Mouse (Mus musculus): ENCODE results near the gene Ehd3.

The Ehd3 gene
- long read RNA-seq, experiment 1, transcript Ehd3-201 (6 exons, 3,659 nt): major isoform, 124 of 139 reads
- long read RNA-seq, experiment 1, partial matches to known transcripts: 12 of 139 reads
- long read RNA-seq, experiment 1, other reads (novel, unspliced or antisense): 0 of 139 reads
- long read RNA-seq, experiment 2, transcript Ehd3-201 (6 exons, 3,659 nt): major isoform, 170 of 186 reads
- long read RNA-seq, experiment 2, partial matches to known transcripts: 4 of 186 reads
- long read RNA-seq, experiment 2, other reads (novel, unspliced or antisense): 11 of 186 reads

GRCm38 (mm10) chr17:73803521-73804184, at the start of gene Ehd3:
TSS of gene Ehd3 (plus strand) at chr17:73804134.
- intact Hi-C loops (cut with DNase I): loop anchor here (2.0 kb wide), 1 partner anchor 77 kb away; no protein-coding TSS in a partner anchor

- intact Hi-C loops (cut with DNase I): no loop called here
Observed at GRCm38 (mm10) chr17:73770964-73771363, 33.0 kb upstream of the Ehd3 start.

- intact Hi-C loops (cut with DNase I): no loop called here
Observed at GRCm38 (mm10) chr17:73786642-73787311, 17.2 kb upstream of the Ehd3 start.

GRCm38 (mm10) chr17:73790284-73791020, 13.5 kb upstream of the Ehd3 start:
- intact Hi-C loops (cut with DNase I): no loop called here

- intact Hi-C loops (cut with DNase I): no loop called here
Observed at GRCm38 (mm10) chr17:73796789-73797188, 7.1 kb upstream of the Ehd3 start.

GRCm38 (mm10) chr17:73797706-73798105, 6.2 kb upstream of the Ehd3 start:
- intact Hi-C loops (cut with DNase I): no loop called here

- intact Hi-C loops (cut with DNase I): loop anchor here (2.0 kb wide), 1 partner anchor 76 kb away; no protein-coding TSS in a partner anchor
Observed at GRCm38 (mm10) chr17:73804592-73805271, 798 bp downstream of the Ehd3 start.

GRCm38 (mm10) chr17:73806331-73806730, 2.4 kb downstream of the Ehd3 start:
- intact Hi-C loops (cut with DNase I): no loop called here

- intact Hi-C loops (cut with DNase I): no loop called here
Observed at GRCm38 (mm10) chr17:73807211-73807610, 3.3 kb downstream of the Ehd3 start.

- intact Hi-C loops (cut with DNase I): no loop called here
Observed at GRCm38 (mm10) chr17:73808431-73808830, 4.5 kb downstream of the Ehd3 start.

- intact Hi-C loops (cut with DNase I): no loop called here
Observed at GRCm38 (mm10) chr17:73810801-73811200, 6.9 kb downstream of the Ehd3 start.

- intact Hi-C loops (cut with DNase I): no loop called here
Observed at GRCm38 (mm10) chr17:73811566-73811965, 7.6 kb downstream of the Ehd3 start.

- intact Hi-C loops (cut with DNase I): no loop called here
Observed at GRCm38 (mm10) chr17:73813031-73813660, 9.2 kb downstream of the Ehd3 start.

GRCm38 (mm10) chr17:73814500-73815190, 10.7 kb downstream of the Ehd3 start:
- intact Hi-C loops (cut with DNase I): no loop called here

GRCm38 (mm10) chr17:73817697-73818380, 13.9 kb downstream of the Ehd3 start:
- intact Hi-C loops (cut with DNase I): no loop called here

GRCm38 (mm10) chr17:73818936-73819335, 15.0 kb downstream of the Ehd3 start:
- intact Hi-C loops (cut with DNase I): no loop called here

GRCm38 (mm10) chr17:73820726-73821125, 16.8 kb downstream of the Ehd3 start:
- intact Hi-C loops (cut with DNase I): no loop called here

- intact Hi-C loops (cut with DNase I): no loop called here
Observed at GRCm38 (mm10) chr17:73822255-73822654, 18.3 kb downstream of the Ehd3 start.
